Mouse (Mus musculus): ENCODE measurements around the gene Apol7e. TPM values are rescaled to one million over a fixed set of nuclear protein-coding genes. Genes with fewer than 3 reads are reported as not detected.
A peak's percentile ranks its signal among the peaks of the same experiment; 100 is the strongest.

The Apol7e gene
- polyA plus RNA-seq, 1 experiment from 2014 or later: not detected

DNA sequence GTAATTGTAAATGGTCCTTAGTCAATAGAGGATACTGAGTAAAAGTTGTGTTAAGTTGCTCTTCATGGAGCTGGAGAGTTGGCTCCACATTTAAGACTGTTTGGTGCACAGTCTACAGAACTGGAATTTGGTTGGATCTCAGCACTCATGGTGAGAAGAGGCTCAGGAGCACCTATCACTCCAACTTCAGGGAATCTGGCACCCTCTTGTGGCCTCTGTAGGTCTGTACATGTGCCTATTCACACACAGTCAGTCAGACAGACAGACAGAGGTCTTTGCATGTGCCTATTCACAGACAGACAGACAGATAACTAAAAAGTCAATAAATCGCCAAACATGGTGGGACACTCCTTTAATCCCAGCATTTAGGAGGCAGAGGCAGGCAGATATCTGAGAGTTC, 51.8 kb downstream of the Apol7e start:
- Histone ChIP-seq H3K36me3 (ENCODE audit: insufficient read depth) (no peaks in the 10 kb centered on the region), H3K4me2 (no peak overlapping the region), H3K27ac (ENCODE audit: low read depth) (no peak overlapping the region), H3K9me3 (ENCODE audit: low read depth, low read length) (no peaks in the 10 kb centered on the region), H3K27me3 (ENCODE audit: insufficient read depth, low read length) (no peaks in the 10 kb centered on the region), H3K4me1 (ENCODE audit: insufficient read depth) (no peaks in the 10 kb centered on the region), H3K9ac (no peak overlapping the region), H3K4me3 (ENCODE audit: low read depth, low read length) (no peak overlapping the region)
- TF ChIP-seq CTCF (IDR thresholded peaks at IDR 0.05; ENCODE audit: low read depth): peak; percentile 69
- ATAC-seq (ENCODE audit: insufficient read depth) (no peak), DNase-seq (peak; percentile 62)
- 37% methylated on average over 1 of the region's 1 CpGs for WGBS

GRCm38 (mm10) chr15:77752443-77752842, 53.8 kb downstream of the Apol7e start:
- Histone ChIP-seq H3K9me3 (ENCODE audit: low read depth, low read length) (no peaks in the 10 kb centered on the region), H3K4me1 (ENCODE audit: insufficient read depth) (no peaks in the 10 kb centered on the region), H3K4me2 (no peak overlapping the region), H3K4me3 (ENCODE audit: low read depth, low read length) (no peak overlapping the region), H3K36me3 (ENCODE audit: insufficient read depth) (no peaks in the 10 kb centered on the region), H3K9ac (no peak overlapping the region), H3K27me3 (ENCODE audit: insufficient read depth, low read length) (no peaks in the 10 kb centered on the region), H3K27ac (ENCODE audit: low read depth) (no peak overlapping the region)
- TF ChIP-seq CTCF (IDR thresholded peaks at IDR 0.05; ENCODE audit: low read depth): no peak
- no peak for DNase-seq
- ATAC-seq (ENCODE audit: insufficient read depth): no peak
- 46% methylated on average over 11 of the region's 11 CpGs for WGBS

GRCm38 (mm10) chr15:77755132-77755531, 56.5 kb downstream of the Apol7e start:
- TF ChIP-seq CTCF (IDR thresholded peaks at IDR 0.05; ENCODE audit: low read depth): no peak
- no peaks in the 10 kb centered on the region for H3K4me1 ChIP-seq (ENCODE audit: insufficient read depth)
- no peaks in the 10 kb centered on the region for H3K9me3 ChIP-seq (ENCODE audit: low read depth, low read length)
- H3K4me2 ChIP-seq: no peak overlapping the region
- DNase-seq: no peak
- no peak overlapping the region for H3K27ac ChIP-seq (ENCODE audit: low read depth)
- peak; percentile 21; the same call in 1 of the 2 replicates for ATAC-seq (ENCODE audit: insufficient read depth)
- H3K9ac ChIP-seq: no peak overlapping the region
- H3K4me3 ChIP-seq (ENCODE audit: low read depth, low read length): peak overlapping the region; percentile 9; the same call in 1 of the 2 replicates
- peaks cover 9% of the 10 kb centered on the region for H3K36me3 ChIP-seq (ENCODE audit: insufficient read depth)
- WGBS: no CpG with 5 or more reads among the region's 2 CpGs
- H3K27me3 ChIP-seq (ENCODE audit: insufficient read depth, low read length): no peaks in the 10 kb centered on the region

DNA sequence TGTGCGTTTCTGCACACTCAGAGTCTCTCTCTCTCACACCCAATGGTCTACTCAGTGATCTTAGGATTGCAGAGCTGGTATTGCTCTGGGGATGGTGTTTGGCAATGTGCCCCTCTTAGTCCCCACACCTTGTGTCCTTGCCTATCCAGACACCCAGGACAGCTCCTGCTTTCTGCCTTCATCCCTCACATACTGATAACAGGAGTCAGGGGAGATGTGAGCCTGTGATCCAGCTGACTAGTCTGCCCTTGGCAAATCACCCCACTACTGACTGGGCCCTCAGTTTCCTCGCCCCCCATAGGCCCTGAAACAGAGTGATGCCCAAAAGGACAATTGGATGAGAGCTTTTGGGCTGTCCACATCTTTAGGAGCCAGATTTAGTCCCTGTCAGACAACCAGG, 57.4 kb downstream of the Apol7e start:
- Histone ChIP-seq H3K4me3 (ENCODE audit: low read depth, low read length) (no peak overlapping the region), H3K9ac (no peak overlapping the region), H3K27me3 (ENCODE audit: insufficient read depth, low read length) (no peaks in the 10 kb centered on the region), H3K4me1 (ENCODE audit: insufficient read depth) (no peaks in the 10 kb centered on the region), H3K4me2 (no peak overlapping the region), H3K36me3 (ENCODE audit: insufficient read depth) (peaks cover 18% of the 10 kb centered on the region), H3K27ac (ENCODE audit: low read depth) (no peak overlapping the region), H3K9me3 (ENCODE audit: low read depth, low read length) (no peaks in the 10 kb centered on the region)
- DNase-seq: no peak
- no peak for TF ChIP-seq CTCF (IDR thresholded peaks at IDR 0.05; ENCODE audit: low read depth)
- no peak for ATAC-seq (ENCODE audit: insufficient read depth)
- 57% methylated on average over 2 of the region's 2 CpGs for WGBS

GRCm38 (mm10) chr15:77756848-77757247, 58.2 kb downstream of the Apol7e start, which contains the start of gene Apol8:
Gene Apol8 (minus strand): TSS chr15:77757003.
- DNase-seq (peak; percentile 79), ATAC-seq (ENCODE audit: insufficient read depth) (no peak)

DNA sequence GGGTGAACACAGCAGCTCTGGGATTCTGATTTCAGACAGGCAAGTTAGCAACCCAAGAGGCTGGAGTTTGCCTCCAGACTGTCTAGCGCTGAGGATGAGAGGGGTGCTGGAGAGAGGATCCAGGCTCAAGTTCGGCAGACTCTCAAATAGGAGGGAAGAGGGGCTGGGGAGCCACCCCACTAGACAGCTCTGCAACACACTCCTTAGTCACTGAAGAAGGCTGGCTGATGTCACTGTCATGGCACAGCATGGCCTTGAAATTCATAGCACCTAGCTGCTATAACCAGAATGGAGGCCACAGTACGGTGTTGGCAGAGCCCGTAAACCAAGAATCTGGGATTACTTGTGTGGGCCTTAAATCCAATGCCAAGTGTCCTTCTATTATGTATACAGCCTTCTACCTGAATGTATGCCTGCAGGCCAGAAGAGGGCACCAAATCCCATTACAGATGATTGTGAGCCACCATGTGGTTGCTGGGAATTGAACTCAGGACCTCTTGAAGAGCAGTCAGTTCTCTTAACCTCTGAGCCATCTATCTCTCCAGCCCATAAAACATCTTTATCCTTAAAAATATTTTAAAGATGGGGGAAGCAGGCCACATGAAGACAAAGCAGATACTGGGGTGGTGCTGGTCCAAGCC, 59.0 kb downstream of the Apol7e start:
- H3K9me3 ChIP-seq (ENCODE audit: low read depth, low read length): no peaks in the 10 kb centered on the region
- DNase-seq (no peak), ATAC-seq (ENCODE audit: insufficient read depth) (no peak)
- H3K4me2 ChIP-seq: no peak overlapping the region
- no peak overlapping the region for H3K27ac ChIP-seq (ENCODE audit: low read depth)
- H3K4me3 ChIP-seq (ENCODE audit: low read depth, low read length): no peak overlapping the region
- no peak overlapping the region for H3K9ac ChIP-seq
- WGBS: 78% methylated on average over 4 of the region's 4 CpGs
- TF ChIP-seq CTCF (IDR thresholded peaks at IDR 0.05; ENCODE audit: low read depth): no peak
- no peaks in the 10 kb centered on the region for H3K27me3 ChIP-seq (ENCODE audit: insufficient read depth, low read length)
- H3K4me1 ChIP-seq (ENCODE audit: insufficient read depth): no peaks in the 10 kb centered on the region
- H3K36me3 ChIP-seq (ENCODE audit: insufficient read depth): peaks cover 34% of the 10 kb centered on the region

More at GRCm38 (mm10) chr15:77756848-77757247, 58.2 kb downstream of the Apol7e start, which contains the start of gene Apol8:
- H3K4me3 ChIP-seq (ENCODE audit: low read depth, low read length): no peak within 1 kb of the TSS
- H3K27ac ChIP-seq (ENCODE audit: low read depth): no peak within 1 kb of the TSS
- 5% methylated on average over 9 of the region's 9 CpGs for WGBS
- H3K9ac ChIP-seq: no peak within 1 kb of the TSS; the same call in 1 of the 2 replicates
- no peaks in the 10 kb centered on the region for H3K4me1 ChIP-seq (ENCODE audit: insufficient read depth)
- H3K9me3 ChIP-seq (ENCODE audit: low read depth, low read length): no peaks in the 10 kb centered on the region
- H3K36me3 ChIP-seq (ENCODE audit: insufficient read depth): peaks cover 26% of the 10 kb centered on the region
- peak; percentile 90 for TF ChIP-seq CTCF (IDR thresholded peaks at IDR 0.05; ENCODE audit: low read depth)
- H3K27me3 ChIP-seq (ENCODE audit: insufficient read depth, low read length): no peaks in the 10 kb centered on the region
- no peak within 1 kb of the TSS for H3K4me2 ChIP-seq

DNA sequence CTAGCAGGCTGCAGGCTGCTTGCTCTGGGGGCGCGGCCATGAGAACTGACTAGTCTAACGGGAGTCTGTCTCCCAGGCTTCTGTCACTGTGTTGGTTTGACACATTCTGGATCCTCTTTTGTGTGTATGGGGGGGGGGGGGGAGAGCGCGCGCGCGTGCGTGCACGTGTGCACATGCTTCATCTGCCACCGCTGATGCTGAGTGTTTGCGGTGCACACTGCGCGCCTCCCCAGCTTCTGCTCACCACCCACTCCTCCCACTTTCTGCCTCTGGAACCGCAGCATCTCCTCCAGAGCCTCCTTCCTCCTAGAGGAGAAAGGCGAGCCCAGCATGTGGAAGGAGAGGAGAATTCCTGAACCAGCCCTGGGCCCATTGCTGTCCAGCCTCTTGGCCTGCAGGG, 61.4 kb downstream of the Apol7e start:
- H3K36me3 ChIP-seq (ENCODE audit: insufficient read depth): peaks cover 58% of the 10 kb centered on the region
- TF ChIP-seq CTCF (IDR thresholded peaks at IDR 0.05; ENCODE audit: low read depth): no peak
- H3K4me1 ChIP-seq (ENCODE audit: insufficient read depth): no peaks in the 10 kb centered on the region
- no peak overlapping the region for H3K27ac ChIP-seq (ENCODE audit: low read depth)
- H3K27me3 ChIP-seq (ENCODE audit: insufficient read depth, low read length): no peaks in the 10 kb centered on the region
- no peak overlapping the region for H3K9ac ChIP-seq
- H3K4me3 ChIP-seq (ENCODE audit: low read depth, low read length): no peak overlapping the region
- H3K9me3 ChIP-seq (ENCODE audit: low read depth, low read length): no peaks in the 10 kb centered on the region
- 90% methylated on average over 16 of the region's 16 CpGs for WGBS
- ATAC-seq (ENCODE audit: insufficient read depth) (no peak), DNase-seq (no peak)
- no peak overlapping the region for H3K4me2 ChIP-seq

Data from lung, embryonic 14.5 days (tissue).